18 mouse cellular contexts compared by ENCODE assay signal in genomic region chr2:75479546-75479945, GRCm38 (mm10).
"Had no signal": no experiment of that assay in that cellular context is flagged by ENCODE, and none has a peak within 500 bp of the region (broad histone marks: within the 10 kb centered on the region; RNA-seq: fewer than 3 reads in every experiment).

No protein-coding gene starts in this region.

- H3K4me3 ChIP-seq: midbrain, embryonic 10.5 days; midbrain, embryonic 12.5 days; myocyte; neural tube, embryonic 13.5 days; neural tube, embryonic 15.5 days had no signal

- DNase-seq: lung, adult 18-20 months; lung, embryonic 14.5 days; lung, postnatal 10 days; midbrain, embryonic 14.5 days; right cerebral cortex, adult 18-20 months; right cerebral cortex, postnatal 25 days; right cerebral cortex, postnatal 4 days; spleen, adult 18-20 months; thymus, adult 18-20 months; thymus, postnatal 14 days; thymus, postnatal 36 days had no signal

- H3K9ac ChIP-seq: liver, embryonic 14.5 days; lung, embryonic 14.5 days; midbrain, embryonic 12.5 days; neural tube, embryonic 13.5 days; neural tube, embryonic 15.5 days had no signal

- H3K27ac ChIP-seq: liver, embryonic 14.5 days; macrophage; midbrain, embryonic 10.5 days; midbrain, embryonic 12.5 days; neural tube, embryonic 13.5 days; neural tube, embryonic 15.5 days had no signal

- H3K36me3 ChIP-seq: midbrain, embryonic 10.5 days; midbrain, embryonic 12.5 days; neural tube, embryonic 13.5 days; neural tube, embryonic 15.5 days had no signal

- H3K27me3 ChIP-seq: neural tube, embryonic 13.5 days; neural tube, embryonic 15.5 days had no signal

- H3K9me3 ChIP-seq: midbrain, embryonic 10.5 days; midbrain, embryonic 12.5 days; neural tube, embryonic 13.5 days; neural tube, embryonic 15.5 days had no signal

- H3K4me2 ChIP-seq: lung, embryonic 14.5 days; midbrain, embryonic 12.5 days; neural tube, embryonic 13.5 days; neural tube, embryonic 15.5 days had no signal
